Mouse (Mus musculus) adrenal gland, postnatal 25 days (tissue): ENCODE data around the gene Plcg2. TPM values are rescaled to one million over a fixed set of nuclear protein-coding genes. Genes with fewer than 3 reads are reported as not detected.

Experiments
- DNase-seq: peaks from one replicate; pipeline ENCODE4 v3.0.0; 2021; ENCODE audit warnings: mixed read lengths
- microRNA-seq, 2 experiments: library from miRNA; unstranded; fragments of <30 nt; microRNA quantifications; one replicate each; pipeline ENCODE4 v1.2.0; 2021
- total RNA-seq: library from RNA; stranded (reverse); gene quantifications from 2 replicates; pipeline ENCODE4 v1.2.3, GENCODE M21; 2021

Plcg2 gene
- total RNA-seq, 1 experiment from 2014 or later = 6.5 TPM

- no peak for DNase-seq
These were observed 141.5 kb downstream of the Plcg2 start for GRCm38 (mm10) chr8:117639631-117640030.

GRCm38 (mm10) chr8:117645486-117645885 lies 147.4 kb downstream of the Plcg2 start:
- no peak for DNase-seq

- DNase-seq = peak; percentile 10
These were observed 147.9 kb downstream of the Plcg2 start for GRCm38 (mm10) chr8:117646020-117646419.

GRCm38 (mm10) chr8:117646440-117646839 lies 148.3 kb downstream of the Plcg2 start:
- no peak for DNase-seq

GRCm38 (mm10) chr8:117652318-117652717 lies 154.2 kb downstream of the Plcg2 start:
- DNase-seq = no peak

GRCm38 (mm10) chr8:117658990-117659389 lies 160.9 kb downstream of the Plcg2 start:
- DNase-seq = no peak

- DNase-seq = no peak
These were observed 162.4 kb downstream of the Plcg2 start for GRCm38 (mm10) chr8:117660358-117661031.

- DNase-seq = no peak
These were observed 169.4 kb downstream of the Plcg2 start for GRCm38 (mm10) chr8:117667349-117668124.

GRCm38 (mm10) chr8:117670461-117670860 lies 172.4 kb downstream of the Plcg2 start:
- no peak for DNase-seq

- no peak for DNase-seq
These were observed 174.5 kb downstream of the Plcg2 start for GRCm38 (mm10) chr8:117672558-117672957.

GRCm38 (mm10) chr8:117673430-117673830 lies 175.3 kb downstream of the Plcg2 start, which contains the start of gene Sdr42e1:
TSS of gene Sdr42e1 (minus strand) at chr8:117673689.
- peak; percentile 38 for DNase-seq

- no peak for DNase-seq
These were observed 177.1 kb downstream of the Plcg2 start for GRCm38 (mm10) chr8:117675171-117675570.

GRCm38 (mm10) chr8:117676460-117676859 lies 178.4 kb downstream of the Plcg2 start:
- no peak for DNase-seq

GRCm38 (mm10) chr8:117677011-117677410 lies 178.9 kb downstream of the Plcg2 start:
- DNase-seq = no peak

GRCm38 (mm10) chr8:117678650-117679049 lies 180.6 kb downstream of the Plcg2 start:
- DNase-seq = no peak

- no peak for DNase-seq
These were observed 185.9 kb downstream of the Plcg2 start for GRCm38 (mm10) chr8:117683925-117684472.

GRCm38 (mm10) chr8:117684504-117684903 lies 186.4 kb downstream of the Plcg2 start:
- DNase-seq = no peak

Small RNAs within 50 kb of the gene (microRNA-seq; reads per million reads assigned to microRNA genes)
- gene Gm27361 (0 reads per million in 2 experiments), gene Mir7077 (0 to 0.69 reads per million in 2 experiments), gene Mir7078 (0 reads per million in 2 experiments)

Other genes starting within 250 kb of the Plcg2 start
- gene Cmip, start 241.2 kb upstream of the Plcg2 start, total RNA-seq = 121 and 126 TPM in 2 replicates
- 1.7 and 2.2 TPM in 2 replicates for gene Sdr42e1, start 175.4 kb downstream of the Plcg2 start, total RNA-seq
- 1.7 TPM in 1 of 2 replicates, not detected in the other for gene Hsd17b2, start 203.6 kb downstream of the Plcg2 start, total RNA-seq